Mouse (Mus musculus): ENCODE results near the gene Gps2. TPM values are rescaled to one million over a fixed set of nuclear protein-coding genes. Genes with fewer than 3 reads are reported as not detected.
A peak's percentile ranks its signal among the peaks of the same experiment; 100 is the strongest.
"Not testable (repeated sequence)": the region's sequence is repeated elsewhere in the genome, so short reads cannot be mapped to it uniquely, and the experiment has no call there.

The Gps2 gene
- polyA plus RNA-seq, 1 experiment from 2014 or later = 125 TPM

DNA sequence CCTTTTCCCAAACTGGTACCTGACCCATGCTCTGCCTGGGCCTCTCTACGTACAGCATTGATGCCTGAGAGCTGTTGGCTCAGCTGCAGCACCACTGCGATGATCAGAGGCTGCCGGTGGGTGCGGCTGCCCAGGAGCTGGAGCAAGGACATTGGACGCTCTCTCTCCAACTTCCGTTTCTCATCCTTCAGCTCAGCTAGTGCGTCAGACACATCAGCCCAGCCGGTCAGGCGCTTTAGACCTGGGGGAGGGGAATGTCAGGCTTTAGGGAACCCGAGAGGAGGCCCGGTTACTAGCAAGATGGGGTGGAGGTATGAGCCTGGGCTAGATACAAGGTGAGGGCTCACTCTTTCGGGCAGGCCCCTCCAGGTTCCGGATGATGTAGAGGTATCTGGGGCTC, 31.5 kb downstream of the Gps2 start:
- Histone ChIP-seq H3K4me2 (peak overlapping the region; percentile 76), H3K36me3 (peaks cover 47% of the 10 kb centered on the region), H3K4me1 (peaks cover 50% of the 10 kb centered on the region), H3K27ac (peak overlapping the region; percentile 88), H3K4me3 (peak overlapping the region; percentile 65), H3K27me3 (replicated peaks) (peaks cover 69% of the 10 kb centered on the region), H3K9me3 (replicated peaks) (no peaks in the 10 kb centered on the region), H3K9ac (peak overlapping the region; percentile 78)
- ATAC-seq = no peak
- WGBS (ENCODE audit: insufficient replicate concordance) = 63% methylated on average over 13 of the region's 13 CpGs

DNA sequence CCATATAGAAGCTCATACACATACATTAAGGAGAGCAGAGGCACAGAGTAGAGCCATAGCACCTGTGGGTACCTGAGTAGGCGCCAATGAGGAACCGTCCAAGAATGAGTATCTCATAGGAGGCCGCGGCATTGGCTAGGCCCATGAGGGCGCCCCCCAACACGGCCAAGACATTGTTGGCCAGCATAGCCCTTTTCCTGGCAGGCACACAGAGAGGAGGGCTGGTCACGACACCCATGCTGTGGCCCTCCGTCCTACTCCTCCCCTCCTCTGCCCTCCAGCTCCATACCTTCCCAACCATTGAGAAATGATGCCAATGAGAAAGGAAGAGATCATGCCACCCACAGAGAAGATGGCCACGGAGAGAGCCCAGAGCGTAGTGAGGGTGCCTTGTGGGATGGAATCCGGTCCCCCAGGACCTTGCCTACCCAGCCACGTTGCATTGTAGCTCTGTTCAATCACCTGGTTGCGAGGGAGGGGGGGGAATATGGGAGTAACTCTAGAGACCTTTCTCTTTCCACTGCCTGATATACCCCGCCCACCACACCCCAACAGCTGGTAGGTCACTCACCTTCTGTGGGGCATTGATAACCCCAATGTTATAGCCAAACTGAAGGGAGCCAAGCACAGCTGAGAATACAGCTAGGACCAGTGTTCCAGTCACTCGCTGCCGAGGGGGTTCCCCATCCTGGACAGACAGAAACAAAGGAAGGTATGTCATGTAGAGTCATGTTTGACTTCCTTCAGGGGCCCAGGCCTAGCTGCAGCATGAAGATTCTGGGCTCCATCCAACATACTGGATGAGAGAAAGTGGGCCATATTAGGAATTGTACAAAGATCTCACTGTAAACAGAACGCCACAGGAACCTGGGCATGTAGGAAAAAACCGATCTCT, 32.6 kb downstream of the Gps2 start:
- Histone ChIP-seq H3K9ac (peak overlapping the region; percentile 78), H3K27ac (peak overlapping the region; percentile 88), H3K9me3 (replicated peaks) (no peaks in the 10 kb centered on the region), H3K36me3 (peaks cover 47% of the 10 kb centered on the region), H3K4me3 (peak overlapping the region; percentile 65), H3K4me1 (peaks cover 50% of the 10 kb centered on the region), H3K4me2 (peak overlapping the region; percentile 76), H3K27me3 (replicated peaks) (peaks cover 71% of the 10 kb centered on the region)
- ATAC-seq = peak; percentile 79
- WGBS (ENCODE audit: insufficient replicate concordance) = 71% methylated on average over 18 of the region's 18 CpGs

- Histone ChIP-seq H3K9me3 (replicated peaks) (no peaks in the 10 kb centered on the region), H3K27ac (peak overlapping the region; percentile 88), H3K4me3 (peak overlapping the region; percentile 65), H3K9ac (peak overlapping the region; percentile 78), H3K27me3 (replicated peaks) (peaks cover 72% of the 10 kb centered on the region), H3K36me3 (peaks cover 37% of the 10 kb centered on the region), H3K4me2 (peak overlapping the region; percentile 76), H3K4me1 (peaks cover 50% of the 10 kb centered on the region)
- 14% methylated on average over 29 of the region's 29 CpGs for WGBS (ENCODE audit: insufficient replicate concordance)
- 0 out of 2 replicates have a peak, but pooled peaks have one; percentile 0 for ATAC-seq
Measured at GRCm38 (mm10) chr11:69947337-69948065, 33.8 kb downstream of the Gps2 start.

DNA sequence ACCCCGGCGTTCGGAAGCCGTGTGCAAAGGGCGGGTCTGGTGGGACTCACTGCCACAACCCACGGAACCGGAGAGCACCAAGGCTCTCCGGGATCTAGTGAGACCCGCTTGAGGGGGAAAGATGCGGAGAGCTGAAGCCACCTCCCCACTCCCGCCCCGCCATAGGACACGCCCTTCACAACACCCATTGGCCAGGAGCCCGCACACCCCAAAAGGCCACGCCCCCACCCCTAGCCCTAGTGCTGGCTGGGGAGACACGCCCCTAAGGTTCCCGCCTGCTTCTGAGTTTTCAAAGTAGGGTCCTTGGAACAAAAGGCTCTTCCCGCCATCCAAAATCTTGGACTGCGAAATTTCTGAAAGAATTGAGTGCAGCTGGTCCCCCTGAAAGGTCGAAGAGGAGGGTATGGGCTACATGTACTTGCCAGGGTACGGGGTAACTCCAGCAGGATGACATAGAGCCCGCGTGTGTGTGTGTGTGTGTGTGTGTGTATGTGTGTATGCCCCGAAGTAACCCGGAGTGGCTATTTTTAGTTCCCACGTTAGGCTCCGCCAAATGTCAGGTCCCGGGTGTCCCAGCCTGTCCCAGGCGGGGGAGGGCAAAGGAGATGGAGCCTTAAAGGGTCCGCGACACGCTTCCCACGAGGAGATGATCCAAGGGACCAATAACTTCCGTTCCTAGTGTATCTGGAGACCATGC, 34.5 kb downstream of the Gps2 start, which contains the start of gene Slc2a4:
Gene Slc2a4, minus strand, starts transcription at position 123 of the 697 bp plus-strand sequence.
- 2% methylated on average over 34 of the region's 34 CpGs for WGBS (ENCODE audit: insufficient replicate concordance)
- peaks cover 72% of the 10 kb centered on the region for H3K27me3 ChIP-seq (replicated peaks)
- H3K4me3 ChIP-seq = peak within 1 kb of the TSS; percentile 65
- H3K9ac ChIP-seq = peak within 1 kb of the TSS; percentile 78
- H3K4me2 ChIP-seq = peak within 1 kb of the TSS; percentile 76
- H3K9me3 ChIP-seq (replicated peaks) = no peaks in the 10 kb centered on the region
- H3K4me1 ChIP-seq = peaks cover 57% of the 10 kb centered on the region
- peak; percentile 89 for ATAC-seq
- peak within 1 kb of the TSS; percentile 88 for H3K27ac ChIP-seq
- H3K36me3 ChIP-seq = peaks cover 30% of the 10 kb centered on the region

- peak overlapping the region; percentile 65 for H3K4me3 ChIP-seq
- H3K9me3 ChIP-seq (replicated peaks) = no peaks in the 10 kb centered on the region
- peak overlapping the region; percentile 76 for H3K4me2 ChIP-seq
- H3K9ac ChIP-seq = peak overlapping the region; percentile 67
- peaks cover 25% of the 10 kb centered on the region for H3K36me3 ChIP-seq
- H3K27me3 ChIP-seq (replicated peaks) = peaks cover 72% of the 10 kb centered on the region
- ATAC-seq = peak; percentile 43
- H3K27ac ChIP-seq = peak overlapping the region; percentile 84
- under 1% methylated on average over 14 of the region's 14 CpGs for WGBS (ENCODE audit: insufficient replicate concordance)
- peaks cover 62% of the 10 kb centered on the region for H3K4me1 ChIP-seq
Measured at GRCm38 (mm10) chr11:69948763-69949150, 35.1 kb downstream of the Gps2 start.

- WGBS (ENCODE audit: insufficient replicate concordance) = 32% methylated on average over 4 of the region's 4 CpGs
- Histone ChIP-seq H3K27me3 (replicated peaks) (peaks cover 58% of the 10 kb centered on the region), H3K4me1 (peaks cover 43% of the 10 kb centered on the region), H3K4me3 (no peak overlapping the region), H3K36me3 (0 out of 2 replicates have a peak, but pooled peaks cover 3% of the 10 kb centered on the region), H3K4me2 (no peak overlapping the region), H3K9ac (no peak overlapping the region), H3K9me3 (replicated peaks) (no peaks in the 10 kb centered on the region), H3K27ac (no peak overlapping the region)
- no peak for ATAC-seq
Measured at GRCm38 (mm10) chr11:69950807-69951459, 37.2 kb downstream of the Gps2 start.

- Histone ChIP-seq H3K9ac (no peak overlapping the region; the same call in 1 of the 2 replicates), H3K9me3 (replicated peaks) (no peaks in the 10 kb centered on the region), H3K4me1 (peaks cover 30% of the 10 kb centered on the region), H3K4me3 (no peak overlapping the region), H3K27me3 (replicated peaks) (peaks cover 62% of the 10 kb centered on the region), H3K27ac (no peak overlapping the region), H3K36me3 (no peaks in the 10 kb centered on the region), H3K4me2 (no peak overlapping the region)
- WGBS (ENCODE audit: insufficient replicate concordance) = 35% methylated on average over 1 of the region's 1 CpGs
- no peak for ATAC-seq
Measured at GRCm38 (mm10) chr11:69952274-69952673, 38.6 kb downstream of the Gps2 start.

- WGBS (ENCODE audit: insufficient replicate concordance) = 37% methylated on average over 11 of the region's 11 CpGs
- ATAC-seq = no peak
- Histone ChIP-seq H3K9me3 (replicated peaks) (no peaks in the 10 kb centered on the region), H3K4me3 (no peak overlapping the region), H3K4me2 (no peak overlapping the region), H3K27ac (no peak overlapping the region), H3K36me3 (no peaks in the 10 kb centered on the region), H3K9ac (no peak overlapping the region; the same call in 1 of the 2 replicates), H3K4me1 (peaks cover 21% of the 10 kb centered on the region), H3K27me3 (replicated peaks) (peaks cover 65% of the 10 kb centered on the region)
Measured at GRCm38 (mm10) chr11:69953267-69953915, 39.7 kb downstream of the Gps2 start.

- H3K9ac ChIP-seq; H3K4me2 ChIP-seq; ATAC-seq; H3K27ac ChIP-seq; H3K9me3 ChIP-seq (replicated peaks); H3K4me3 ChIP-seq; H3K36me3 ChIP-seq: not testable (repeated sequence)
- H3K4me1 ChIP-seq = peaks cover 11% of the 10 kb centered on the region
- 55% methylated on average over 4 of the region's 4 CpGs for WGBS (ENCODE audit: insufficient replicate concordance)
- peaks cover 72% of the 10 kb centered on the region for H3K27me3 ChIP-seq (replicated peaks)
Measured at GRCm38 (mm10) chr11:69955618-69956017, 41.9 kb downstream of the Gps2 start.

DNA sequence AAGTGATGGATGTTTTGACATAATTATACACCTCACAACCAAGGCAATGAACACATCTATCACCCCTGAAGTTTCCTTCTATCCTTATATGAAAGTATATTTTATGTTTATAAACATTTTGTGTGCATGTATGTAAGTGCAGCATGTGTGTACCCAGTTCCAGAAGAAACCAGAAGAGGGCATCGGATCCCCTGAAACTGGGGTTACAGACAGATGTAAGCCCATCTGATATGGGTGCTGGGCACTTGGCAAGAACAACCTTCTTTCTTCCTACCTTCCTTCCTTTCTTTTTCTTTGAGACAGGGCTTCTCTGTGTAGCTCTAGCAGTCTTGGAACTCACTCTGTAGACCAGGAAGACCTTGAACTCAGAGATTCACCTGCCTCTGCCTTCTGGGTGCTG, 42.5 kb downstream of the Gps2 start:
- Histone ChIP-seq H3K4me3 (no peak overlapping the region), H3K27ac (no peak overlapping the region), H3K36me3 (no peaks in the 10 kb centered on the region), H3K9ac (no peak overlapping the region), H3K4me2 (no peak overlapping the region), H3K9me3 (replicated peaks) (no peaks in the 10 kb centered on the region), H3K4me1 (peaks cover 11% of the 10 kb centered on the region), H3K27me3 (replicated peaks) (peaks cover 72% of the 10 kb centered on the region)
- 77% methylated on average over 1 of the region's 1 CpGs for WGBS (ENCODE audit: insufficient replicate concordance)
- ATAC-seq = no peak

DNA sequence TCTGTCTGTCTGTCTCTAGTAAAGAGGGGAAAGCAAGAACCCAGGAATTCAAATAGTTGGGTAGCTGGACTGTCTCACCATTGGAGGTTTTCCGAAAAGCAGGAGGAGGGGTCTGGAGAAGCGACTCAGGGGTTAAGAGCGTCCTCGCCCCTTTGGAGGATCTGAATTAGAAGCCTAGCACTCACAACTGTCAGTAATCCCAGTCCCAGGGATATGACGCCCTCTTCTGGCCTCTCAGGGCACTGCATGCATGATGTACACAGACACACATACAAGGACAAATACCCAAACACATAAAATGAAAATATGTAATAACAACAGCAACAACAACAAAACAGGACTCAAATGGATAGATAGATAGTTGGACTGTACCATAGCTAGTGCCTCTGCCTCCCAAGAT, 46.9 kb downstream of the Gps2 start:
- H3K9ac ChIP-seq = no peak overlapping the region
- WGBS (ENCODE audit: insufficient replicate concordance) = 31% methylated on average over 5 of the region's 5 CpGs
- H3K4me1 ChIP-seq = peaks cover 6% of the 10 kb centered on the region
- no peak for ATAC-seq
- no peaks in the 10 kb centered on the region for H3K36me3 ChIP-seq
- no peaks in the 10 kb centered on the region for H3K9me3 ChIP-seq (replicated peaks)
- no peak overlapping the region for H3K27ac ChIP-seq
- no peak overlapping the region for H3K4me3 ChIP-seq
- H3K4me2 ChIP-seq = no peak overlapping the region
- peaks cover 83% of the 10 kb centered on the region for H3K27me3 ChIP-seq (replicated peaks)

Measured in liver, embryonic 12.5 days (tissue).